Mouse (Mus musculus): ENCODE results near the gene Acot9.

Acot9 gene

DNA sequence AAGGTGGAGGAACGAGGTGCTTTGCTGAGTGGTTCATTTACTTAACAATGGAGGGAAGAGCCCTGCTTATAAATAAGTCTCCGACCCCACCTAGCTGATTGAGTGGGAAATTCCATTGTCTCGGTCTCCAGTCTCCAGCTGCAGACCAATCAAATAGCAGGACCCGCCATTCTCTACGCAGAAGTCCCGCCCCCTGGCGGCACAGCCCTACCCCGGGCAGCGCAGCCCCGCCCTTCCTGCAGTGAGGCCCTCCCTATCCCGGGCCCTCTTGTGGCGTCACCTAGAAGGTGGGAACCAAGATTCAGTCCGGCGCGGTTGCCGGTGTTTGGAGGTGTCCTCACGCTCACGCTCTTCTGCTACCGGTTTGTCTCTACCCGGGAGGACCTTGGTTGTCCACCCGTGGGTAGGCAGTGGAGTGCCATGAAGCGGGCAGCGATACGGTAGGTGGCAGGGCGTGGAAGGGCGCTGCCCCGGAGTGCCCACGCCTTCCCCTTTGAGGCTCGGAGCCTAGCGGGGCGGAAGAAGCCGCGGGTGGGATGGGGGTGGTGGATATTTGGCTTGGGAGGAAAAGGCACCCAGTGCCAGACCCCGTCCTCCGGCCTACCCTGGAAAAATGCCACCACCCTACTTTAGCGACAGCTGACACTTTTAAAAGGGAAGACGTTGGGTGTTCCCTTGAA is at the start of gene Acot9:
Acot9 (plus strand) TSS at position 209 of the 680 bp plus-strand sequence.
- peak; percentile 57 for DNase-seq (ENCODE audit: low read depth, low spot score)

DNA sequence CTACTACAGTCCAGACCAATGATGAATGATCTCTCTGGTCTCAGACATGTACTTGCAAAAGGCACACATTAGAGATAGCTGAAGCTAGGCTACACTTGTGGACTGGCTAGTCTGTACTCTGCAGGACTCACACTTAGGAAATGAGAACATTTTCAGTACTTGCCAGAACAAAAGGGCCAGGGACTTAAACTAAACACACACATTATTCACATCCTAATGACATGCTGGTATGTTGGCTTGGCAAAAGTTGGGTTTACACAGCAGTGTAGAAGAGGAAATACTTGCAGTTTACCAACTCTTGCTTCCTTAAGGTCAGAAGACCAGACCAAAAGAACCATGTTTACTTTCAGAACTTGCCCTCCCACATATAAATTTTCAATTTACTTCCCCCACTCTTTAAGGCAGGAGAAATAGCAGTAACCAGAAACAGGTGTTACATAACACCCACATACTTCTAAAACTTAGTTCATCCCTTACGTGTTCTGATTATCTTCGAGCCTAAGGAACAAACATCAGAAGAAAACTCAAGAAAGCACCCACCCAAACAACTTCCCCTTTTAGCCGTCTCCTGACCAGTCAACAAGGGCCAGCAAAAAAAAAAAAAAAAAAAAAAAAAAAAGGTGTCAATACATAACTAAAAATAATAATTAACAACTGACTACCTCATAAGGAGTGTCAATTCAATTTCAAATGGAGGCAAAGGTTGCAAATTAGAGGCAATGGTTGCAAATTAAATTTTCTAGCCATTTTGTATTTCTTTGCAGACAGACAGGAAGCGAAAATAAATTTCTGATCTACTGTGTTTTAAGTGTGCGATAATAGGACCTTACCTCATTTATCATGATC is 47.7 kb upstream of the Acot9 start:
- no peak for DNase-seq (ENCODE audit: low read depth, low spot score)

- DNase-seq (ENCODE audit: low read depth, low spot score) = no peak
Observed at GRCm38 (mm10) chrX:155215501-155216248, 46.6 kb upstream of the Acot9 start.

- peak; percentile 73 for DNase-seq (ENCODE audit: low read depth, low spot score)
Observed at GRCm38 (mm10) chrX:155216271-155216670, 46.0 kb upstream of the Acot9 start, which contains the start of gene Sat1. Sat1 (minus strand) TSS chrX:155216449.

DNA sequence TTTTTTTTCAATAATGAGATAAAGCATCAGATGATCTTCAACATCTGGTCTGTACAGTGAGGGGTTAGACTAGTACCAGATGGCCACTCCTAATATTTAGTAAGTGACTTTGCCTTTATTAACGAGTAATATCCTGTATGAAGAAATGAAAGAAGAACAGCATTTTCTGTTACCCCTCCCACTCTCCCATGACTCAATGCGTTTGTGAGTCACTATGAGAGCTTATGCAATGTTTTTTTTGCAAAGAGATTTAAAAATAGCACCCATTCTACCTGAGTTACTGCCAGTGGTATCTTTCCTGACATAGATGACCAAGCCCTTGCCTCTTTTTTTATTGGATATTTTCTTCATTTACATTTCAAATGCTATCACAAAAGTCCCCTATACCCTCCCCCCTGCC is 44.0 kb upstream of the Acot9 start:
- DNase-seq (ENCODE audit: low read depth, low spot score) = no peak

- no peak for DNase-seq (ENCODE audit: low read depth, low spot score)
Observed at GRCm38 (mm10) chrX:155256856-155257255, 5.4 kb upstream of the Acot9 start.

GRCm38 (mm10) chrX:155262915-155263252 is 641 bp downstream of the Acot9 start:
- no peak for DNase-seq (ENCODE audit: low read depth, low spot score)

DNA sequence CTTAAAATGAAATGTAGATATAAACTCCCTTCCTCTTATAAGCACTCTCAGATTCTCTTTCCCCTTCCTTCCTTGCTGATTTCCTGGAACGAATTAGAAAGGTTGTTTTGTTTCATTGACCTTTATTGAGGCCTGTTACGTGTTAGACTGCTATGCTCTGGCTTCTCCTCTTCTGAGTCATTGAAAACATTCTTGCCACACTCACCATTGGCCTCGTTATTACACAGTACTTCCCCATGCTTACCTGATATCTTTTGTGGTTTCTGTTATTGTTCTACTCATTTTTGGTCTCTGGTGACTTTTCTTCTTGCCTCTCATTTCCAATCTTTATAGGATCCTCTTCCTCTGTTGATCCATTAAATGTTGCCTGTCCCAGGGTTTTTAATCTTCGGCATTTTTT is 16.2 kb downstream of the Acot9 start:
- no peak for DNase-seq (ENCODE audit: low read depth, low spot score)

DNA sequence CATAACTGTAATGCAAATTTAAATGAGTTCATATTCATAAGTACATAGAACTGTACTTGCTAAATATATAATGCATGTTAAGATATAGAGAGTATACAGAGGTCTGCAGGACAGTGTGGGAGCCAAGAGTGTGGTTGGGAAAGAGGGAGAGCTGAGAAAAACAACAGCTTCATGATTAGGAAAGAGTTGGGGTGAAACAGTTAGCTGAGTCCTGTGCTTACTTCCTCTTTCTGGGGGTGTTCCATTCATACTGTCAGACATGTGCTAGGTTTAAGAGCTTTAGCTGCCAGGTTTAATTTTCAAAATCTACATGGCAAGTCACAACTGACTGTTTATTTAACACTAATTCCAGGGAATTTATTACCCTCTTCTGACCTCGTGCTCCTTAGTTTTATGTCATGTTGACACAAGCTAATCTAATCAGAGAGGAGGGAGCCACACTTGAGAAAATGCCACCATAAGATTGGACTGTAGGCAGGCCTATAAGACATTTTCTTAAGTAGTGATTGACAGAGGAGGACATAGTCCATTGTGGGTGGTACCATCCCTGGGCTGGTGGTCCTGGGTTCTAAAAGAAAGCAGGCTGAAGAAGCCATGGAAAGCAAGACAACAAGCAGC is 18.3 kb downstream of the Acot9 start:
- no peak for DNase-seq (ENCODE audit: low read depth, low spot score)

GRCm38 (mm10) chrX:155306390-155306789 is 44.1 kb downstream of the Acot9 start:
- DNase-seq (ENCODE audit: low read depth, low spot score) = no peak

DNA sequence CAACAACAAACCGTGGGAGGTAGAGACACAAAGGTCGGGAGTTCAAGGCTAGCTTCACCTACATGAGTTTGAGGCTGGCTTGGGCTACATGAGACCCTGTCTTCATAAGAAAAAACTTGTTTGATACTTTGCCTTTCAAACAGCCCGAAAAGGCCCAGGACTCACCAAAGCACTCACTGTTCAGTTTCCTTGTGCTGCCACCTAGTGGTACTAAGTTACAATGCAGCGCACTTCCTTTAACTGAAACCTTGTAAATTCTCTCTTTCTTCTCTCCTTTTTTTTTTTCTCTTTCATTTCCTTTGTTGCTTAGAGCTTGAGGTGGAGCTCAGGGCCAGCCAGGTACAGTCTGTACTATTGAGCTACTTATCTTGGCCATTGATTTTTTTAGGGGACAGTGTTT is 55.8 kb downstream of the Acot9 start:
- DNase-seq (ENCODE audit: low read depth, low spot score) = peak; percentile 22

- no peak for DNase-seq (ENCODE audit: low read depth, low spot score)
Observed at GRCm38 (mm10) chrX:155337567-155337904, 75.3 kb downstream of the Acot9 start.

GRCm38 (mm10) chrX:155337905-155338721 is 75.9 kb downstream of the Acot9 start:
- peak; percentile 72 for DNase-seq (ENCODE audit: low read depth, low spot score)

- no peak for DNase-seq (ENCODE audit: low read depth, low spot score)
Observed at GRCm38 (mm10) chrX:155340654-155341053, 78.4 kb downstream of the Acot9 start, which contains the start of gene Prdx4. Prdx4 (minus strand) TSS chrX:155340754.

GRCm38 (mm10) chrX:155346249-155346648 is 84.0 kb downstream of the Acot9 start:
- DNase-seq (ENCODE audit: low read depth, low spot score) = no peak

Measured in embryo, embryonic 11.5 days (tissue).